Mouse (Mus musculus) olfactory bulb, adult 2 months (tissue): ENCODE results near the gene Pagr1b. TPM values are rescaled to one million over a fixed set of nuclear protein-coding genes. Genes with fewer than 3 reads are reported as not detected.

Experiments
- H3K27ac ChIP-seq: fragments of 200-500 bp; 2 replicates; pipeline ENCODE4 v1.5.1; 2012; ENCODE audit warnings: low read depth, low read length; ENCODE audit not compliant: insufficient read depth
- H3K4me1 ChIP-seq: fragments of 200-500 bp; 2 replicates; pipeline ENCODE4 v1.6.1; 2012; ENCODE audit warnings: low read length; ENCODE audit not compliant: control insufficient read depth, insufficient read depth
- H3K4me3 ChIP-seq: fragments of 200-500 bp; 2 replicates; pipeline ENCODE4 v1.5.1; 2012; ENCODE audit warnings: mild to moderate bottlenecking, low read depth, low read length, moderate library complexity; ENCODE audit not compliant: insufficient read depth
- CTCF ChIP-seq: fragments of 200-500 bp; IDR thresholded peaks from 2 replicates; pipeline ENCODE4 v1.5.1; 2012; ENCODE audit warnings: low read depth, mild to moderate bottlenecking, low read length, moderate library complexity; ENCODE audit not compliant: insufficient read depth
- POLR2A ChIP-seq: fragments of 200-500 bp; IDR thresholded peaks from 2 replicates; pipeline ENCODE4 v1.6.1; 2012; ENCODE audit warnings: mild to moderate bottlenecking, low read depth, low read length, moderate library complexity; ENCODE audit not compliant: insufficient read depth
- WGBS: fragments of 180-500 bp; shearing (Covaris S2); methylation state at CpG from one replicate; pipeline ENCODE4 v1.1.7; 2018; 5-methylcytosine and 5-hydroxymethylcytosine counted together
- polyA plus RNA-seq: library from polyadenylated mRNA; stranded (reverse); fragments of >200 nt; gene quantifications from 2 replicates; pipeline ENCODE4 v1.2.4, GENCODE M21; 2012; ENCODE audit warnings: low replicate concordance; ENCODE audit not compliant: missing spikeins, insufficient read depth, insufficient read length

Gene Pagr1b
- polyA plus RNA-seq, 1 experiment = not detected

- TF ChIP-seq CTCF (no peak), POLR2A (no peak)
- Histone ChIP-seq H3K4me3 (no peak overlapping the region), H3K4me1 (peaks cover 13% of the 10 kb centered on the region), H3K27ac (peak overlapping the region; percentile 89)
- WGBS = 49% methylated on average over 9 of the region's 9 CpGs
Observed at GRCm38 (mm10) chr7:127008239-127009019, 7.9 kb downstream of the Pagr1b start.

- WGBS = 82% methylated on average over 6 of the region's 6 CpGs
- Histone ChIP-seq H3K4me1 (peaks cover 10% of the 10 kb centered on the region), H3K27ac (no peak overlapping the region), H3K4me3 (no peak overlapping the region)
- no peak for TF ChIP-seq POLR2A
- TF ChIP-seq CTCF = no peak
Observed at GRCm38 (mm10) chr7:127007313-127008024, 8.8 kb downstream of the Pagr1b start.

GRCm38 (mm10) chr7:127004122-127004875, 12.0 kb downstream of the Pagr1b start:
- WGBS = 83% methylated on average over 4 of the region's 4 CpGs
- H3K4me3 ChIP-seq = no peak overlapping the region
- TF ChIP-seq CTCF (no peak), POLR2A (no peak)

GRCm38 (mm10) chr7:127003620-127004019, 12.7 kb downstream of the Pagr1b start:
- Histone ChIP-seq H3K4me1 (peaks cover 7% of the 10 kb centered on the region), H3K4me3 (no peak overlapping the region), H3K27ac (no peak overlapping the region)
- 87% methylated on average over 5 of the region's 5 CpGs for WGBS
- TF ChIP-seq POLR2A (no peak), CTCF (no peak)

More at GRCm38 (mm10) chr7:127004122-127004875, 12.0 kb downstream of the Pagr1b start:
- Histone ChIP-seq H3K27ac (no peak overlapping the region), H3K4me1 (peaks cover 10% of the 10 kb centered on the region)

DNA sequence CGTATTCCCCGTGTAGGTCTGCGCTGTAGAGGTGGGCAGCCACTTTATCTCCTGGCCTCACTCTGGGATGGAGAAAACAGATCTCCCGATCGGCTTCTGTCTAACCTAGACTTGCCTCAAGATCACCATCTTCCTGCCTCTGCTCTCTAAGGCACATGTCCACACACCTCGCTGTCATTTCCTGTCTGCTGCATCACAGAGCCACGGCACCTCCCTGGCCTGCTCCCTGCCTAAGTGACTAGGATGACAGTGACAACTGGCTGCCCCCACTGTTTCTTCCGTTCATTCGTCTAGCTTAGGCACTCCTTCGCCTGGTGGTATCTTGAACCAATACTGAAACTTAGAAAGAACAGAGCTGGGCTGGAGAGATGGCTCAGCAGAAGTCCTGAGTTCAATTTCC, 16.7 kb downstream of the Pagr1b start:
- H3K27ac ChIP-seq = no peak overlapping the region
- H3K4me3 ChIP-seq = no peak overlapping the region
- H3K4me1 ChIP-seq = no peaks in the 10 kb centered on the region
- TF ChIP-seq CTCF (no peak), POLR2A (no peak)
- WGBS = 89% methylated on average over 10 of the region's 10 CpGs

DNA sequence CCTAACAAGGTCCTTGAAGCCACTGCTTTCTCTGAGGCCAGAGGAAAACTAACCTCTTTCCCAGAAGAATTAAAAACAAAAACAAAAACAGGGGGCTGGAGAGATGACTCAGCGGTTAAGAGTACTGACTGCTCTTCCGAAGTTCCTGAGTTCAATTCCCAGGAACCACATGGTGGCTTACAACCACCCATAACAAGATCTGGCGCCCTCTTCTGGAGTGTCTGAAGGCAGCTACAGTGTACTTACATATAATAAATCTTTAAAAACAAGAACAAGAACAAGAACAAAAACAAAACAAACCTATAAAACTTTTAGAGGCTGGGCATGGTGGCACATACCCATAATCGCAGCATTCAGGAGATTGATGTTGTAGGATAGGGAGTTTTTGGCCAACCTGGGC, 19.8 kb downstream of the Pagr1b start:
- no peak overlapping the region for H3K4me3 ChIP-seq
- 88% methylated on average over 4 of the region's 4 CpGs for WGBS

DNA sequence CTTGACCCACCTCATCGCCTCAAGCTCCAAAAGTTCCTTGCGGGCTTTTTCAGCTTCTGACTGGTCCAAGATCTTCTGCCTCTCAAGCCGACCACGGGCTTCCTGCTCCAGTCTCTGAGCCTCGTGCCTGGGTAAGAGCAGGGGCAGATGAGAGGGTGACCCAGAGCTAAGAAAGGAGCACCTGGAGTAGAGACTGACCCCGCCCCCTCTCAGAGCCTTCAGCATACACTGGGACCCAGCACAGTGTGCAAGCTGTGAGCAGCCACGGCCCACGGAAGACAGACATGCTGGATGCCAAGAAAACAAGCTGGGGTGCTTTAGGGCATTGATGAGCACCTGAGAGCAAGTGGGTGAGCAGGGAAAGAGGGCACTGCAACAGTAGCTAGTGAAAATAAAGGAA, 27.5 kb downstream of the Pagr1b start:
- Histone ChIP-seq H3K27ac (no peak overlapping the region), H3K4me1 (peaks cover 4% of the 10 kb centered on the region), H3K4me3 (no peak overlapping the region)
- 75% methylated on average over 8 of the region's 8 CpGs for WGBS
- TF ChIP-seq POLR2A (no peak), CTCF (no peak)

More for the DNA sequence above, 19.8 kb downstream of the Pagr1b start:
- TF ChIP-seq POLR2A (no peak), CTCF (no peak)
- no peak overlapping the region for H3K27ac ChIP-seq
- no peaks in the 10 kb centered on the region for H3K4me1 ChIP-seq

- H3K4me3 ChIP-seq = no peak overlapping the region
- peak; percentile 35; the same call in 1 of the 2 replicates for TF ChIP-seq CTCF
- TF ChIP-seq POLR2A = no peak
- WGBS = 45% methylated on average over 9 of the region's 9 CpGs
- H3K4me1 ChIP-seq = peaks cover 4% of the 10 kb centered on the region
- H3K27ac ChIP-seq = no peak overlapping the region
Observed at GRCm38 (mm10) chr7:126986319-126986718, 30.0 kb downstream of the Pagr1b start.
